Mouse (Mus musculus) G1E (cell line): ENCODE data around the gene Dnajc5g. TPM values are rescaled to one million over a fixed set of nuclear protein-coding genes. Genes with fewer than 3 reads are reported as not detected.

Experiments used
- ATAC-seq: 2 replicates; pipeline ENCODE4 v1.8.0; 2016; ENCODE audit warnings: mild to moderate bottlenecking; ENCODE audit not compliant: insufficient number of reproducible peaks, poor library complexity, low FRiP score, severe bottlenecking; ENCODE audit errors: extremely low read depth
- DNase-seq: peaks from one replicate; pipeline ENCODE4 v3.0.0; 2012; ENCODE audit warnings: low spot score
- H3K27me3 ChIP-seq: 2 replicates; pipeline ENCODE4 v1.6.1; 2012; ENCODE audit warnings: mild to moderate bottlenecking, low read length, inconsistent platforms; ENCODE audit not compliant: insufficient read depth
- H3K36me3 ChIP-seq: replicated peaks from 2 replicates; pipeline ENCODE3; 2012; ENCODE audit warnings: mild to moderate bottlenecking, inconsistent platforms
- H3K4me1 ChIP-seq: 2 replicates; pipeline ENCODE4 v1.6.1; 2012; ENCODE audit warnings: low read depth, low read length, inconsistent platforms, mixed read lengths; ENCODE audit not compliant: insufficient read depth
- H3K4me3 ChIP-seq: 2 replicates; pipeline ENCODE4 v1.5.1; 2012; ENCODE audit warnings: low read depth, mild to moderate bottlenecking, inconsistent platforms, low read length, moderate library complexity, mixed read lengths
- H3K9me3 ChIP-seq: replicated peaks from 2 replicates; pipeline ENCODE4 v1.6.1; 2012; ENCODE audit warnings: inconsistent platforms
- CTCF ChIP-seq: IDR thresholded peaks from 2 replicates; pipeline ENCODE4 v1.5.1; 2012; ENCODE audit warnings: low read depth, low read length, inconsistent platforms, mixed read lengths
- GATA1 ChIP-seq: IDR thresholded peaks from 2 replicates; pipeline ENCODE4 v1.6.1; 2012; ENCODE audit warnings: borderline replicate concordance, low read length, inconsistent platforms, mixed read lengths
- GATA2 ChIP-seq: IDR thresholded peaks from 2 replicates; pipeline ENCODE4 v1.6.1; 2012; ENCODE audit warnings: low read depth, low read length, inconsistent platforms, borderline replicate concordance
- POLR2AphosphoS5 ChIP-seq: IDR thresholded peaks from 2 replicates; pipeline ENCODE4 v1.6.1; 2012; ENCODE audit warnings: low read depth, low read length, inconsistent platforms; ENCODE audit not compliant: insufficient replicate concordance
- TAL1 ChIP-seq: conservative IDR thresholded peaks from 2 replicates; pipeline ENCODE4 v1.6.1; 2012; ENCODE audit warnings: low read depth, low read length, inconsistent platforms, mixed read lengths
- polyA plus RNA-seq: library from polyadenylated mRNA; stranded (reverse); fragments of >175 nt; gene quantifications from 2 replicates; pipeline ENCODE4 v1.2.3, GENCODE M21; 2012
- total RNA-seq, 2 experiments: library from RNA; stranded (forward) in 1 of 2; stranded (reverse) in 1 of 2; fragments of 200-1000 nt in 1 of 2; fragments of >200 nt in 1 of 2; fragmentation: Nextera tagmentation in 1 of 2; gene quantifications; 2 replicates each; pipeline ENCODE4 v1.2.3; 2014 to 2017

Gene Dnajc5g
- total and polyA plus RNA-seq, 3 experiments = not detected

DNA sequence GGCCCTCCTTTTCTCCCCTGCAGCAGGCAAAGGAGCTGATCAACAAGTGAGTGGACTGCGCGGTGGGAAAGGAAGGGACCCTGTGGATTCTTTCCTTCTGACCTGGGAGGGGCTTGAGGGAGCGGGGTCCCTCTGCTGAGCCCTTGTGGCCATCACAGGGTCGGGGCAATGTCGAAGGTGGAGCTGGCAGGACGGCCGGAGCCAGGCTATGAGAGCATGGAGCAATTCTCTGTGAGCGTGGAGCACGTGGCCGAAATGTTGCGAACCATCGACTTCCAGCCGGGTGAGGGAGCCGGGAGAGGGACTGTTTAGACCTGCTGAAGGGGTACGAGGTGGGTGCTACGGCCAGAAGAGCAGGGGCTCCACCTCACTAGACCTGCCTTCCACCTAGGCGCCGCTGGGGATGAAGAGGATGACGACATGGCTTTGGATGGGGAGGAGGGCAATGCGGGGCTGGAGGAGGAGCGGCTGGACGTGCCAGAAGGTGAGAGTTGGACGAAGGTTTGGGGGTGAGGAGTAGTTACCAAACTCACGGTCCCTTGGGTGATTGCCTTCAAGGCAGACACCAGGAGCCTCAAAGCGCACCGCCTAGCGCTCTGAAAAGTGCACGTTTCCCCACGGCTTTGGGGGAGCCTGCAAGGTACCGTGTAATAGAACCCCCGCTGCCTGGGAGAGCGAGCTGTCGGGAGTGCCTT, 30.8 kb downstream of the Dnajc5g start:
- DNase-seq = no peak
- TF ChIP-seq GATA1 (no peak), POLR2AphosphoS5 (no peak)
- Histone ChIP-seq H3K4me3 (no peak overlapping the region), H3K27me3 (peaks cover 38% of the 10 kb centered on the region), H3K36me3 (peaks cover 8% of the 10 kb centered on the region), H3K4me1 (peaks cover 5% of the 10 kb centered on the region; the same call in 1 of the 2 replicates), H3K9me3 (peaks cover 7% of the 10 kb centered on the region)
- ATAC-seq = no peak

DNA sequence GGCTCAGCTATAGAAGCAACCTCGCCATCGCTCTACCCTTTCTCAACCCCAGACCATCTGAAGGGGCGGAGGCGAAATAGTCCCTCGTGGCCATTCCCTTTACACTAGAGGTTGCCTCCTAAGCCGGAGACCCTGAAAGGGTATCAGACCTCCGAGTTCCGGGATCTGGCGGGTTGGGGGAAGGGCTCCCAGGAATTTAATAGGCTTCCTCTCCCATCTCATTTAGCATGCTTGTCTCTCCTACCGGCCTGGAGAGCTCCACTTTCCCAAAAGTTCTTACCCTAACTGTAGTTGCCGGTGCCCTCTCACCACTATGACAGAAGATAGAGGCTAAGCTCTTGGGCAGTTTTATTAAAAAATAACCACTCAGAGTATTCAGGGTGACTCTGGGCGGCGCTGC, 31.6 kb downstream of the Dnajc5g start:
- Histone ChIP-seq H3K36me3 (peaks cover 12% of the 10 kb centered on the region), H3K9me3 (peaks cover 7% of the 10 kb centered on the region), H3K27me3 (peaks cover 30% of the 10 kb centered on the region), H3K4me3 (no peak overlapping the region), H3K4me1 (peaks cover 5% of the 10 kb centered on the region; the same call in 1 of the 2 replicates)
- TF ChIP-seq GATA1 (no peak), POLR2AphosphoS5 (no peak), TAL1 (no peak), GATA2 (no peak), CTCF (no peak)
- no peak for DNase-seq
- ATAC-seq = no peak

DNA sequence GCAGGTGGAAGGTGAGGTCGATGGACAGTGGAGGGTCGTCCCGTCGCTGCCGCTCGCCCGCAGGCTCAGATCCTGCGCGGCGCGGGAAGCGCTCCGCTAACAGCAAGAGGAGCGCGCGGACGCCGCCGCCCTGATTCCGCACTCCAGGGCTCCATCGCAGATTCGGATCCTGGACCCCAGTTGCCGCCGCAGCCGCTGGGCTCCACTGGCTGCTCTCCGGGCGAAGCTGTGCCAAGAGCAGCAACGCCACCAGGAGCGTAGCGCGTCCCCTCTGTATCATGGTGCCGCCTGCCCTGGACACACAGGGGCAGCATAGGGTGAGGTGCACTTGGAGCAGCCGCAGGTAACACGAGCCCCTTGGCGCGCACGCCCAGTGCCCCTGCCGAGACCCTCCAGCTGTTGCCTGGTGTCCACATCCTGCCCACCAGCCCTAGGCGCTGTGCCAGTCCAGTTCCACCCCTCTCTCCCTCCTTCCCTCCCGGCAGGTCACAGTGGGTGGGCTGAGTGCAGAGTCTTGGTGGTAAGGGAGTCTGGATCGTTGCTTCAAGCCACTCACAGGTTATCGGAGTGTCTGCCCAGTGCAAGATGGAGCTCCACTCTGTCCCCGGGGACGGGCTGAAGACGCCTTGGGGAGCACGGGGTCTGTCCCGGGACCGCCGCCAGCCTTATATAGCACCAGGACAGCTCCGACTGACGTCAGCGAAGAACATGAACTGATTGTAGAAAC, 32.3 kb downstream of the Dnajc5g start, which contains the start of gene Ucn:
Gene Ucn (minus strand): TSS at position 589 of the 727 bp plus-strand sequence.
- DNase-seq (no peak), ATAC-seq (no peak)
- TF ChIP-seq TAL1 (no peak), POLR2AphosphoS5 (no peak), GATA1 (no peak), CTCF (no peak), GATA2 (no peak)
- H3K36me3 ChIP-seq = peaks cover 15% of the 10 kb centered on the region
- H3K9me3 ChIP-seq = peaks cover 7% of the 10 kb centered on the region
- H3K4me3 ChIP-seq = no peak within 1 kb of the TSS
- H3K4me1 ChIP-seq = peaks cover 5% of the 10 kb centered on the region; the same call in 1 of the 2 replicates
- peaks cover 30% of the 10 kb centered on the region for H3K27me3 ChIP-seq

DNA sequence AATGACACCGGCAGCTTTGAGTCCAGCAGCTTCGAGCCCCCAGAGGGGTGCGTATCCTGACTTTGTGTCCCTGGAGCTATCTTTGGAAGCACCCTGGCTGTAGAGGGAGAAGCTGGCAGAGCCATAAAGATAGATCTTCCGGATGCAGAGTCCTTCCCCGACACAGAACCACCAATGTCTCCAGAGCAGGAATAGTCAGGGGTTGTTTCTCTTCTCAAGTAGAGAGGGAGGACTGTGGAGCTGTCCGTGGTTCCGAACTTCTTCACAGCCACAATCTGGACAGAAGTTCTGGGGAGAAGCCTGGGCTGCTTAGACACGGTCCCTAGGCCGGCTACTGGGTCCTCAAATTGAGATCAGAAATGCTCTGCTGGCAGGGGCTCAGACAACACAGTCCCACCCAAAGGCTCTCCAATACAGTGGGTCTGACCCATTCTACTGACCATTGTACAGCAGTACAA, 32.9 kb downstream of the Dnajc5g start:
- TF ChIP-seq GATA1 (no peak), POLR2AphosphoS5 (no peak), CTCF (no peak), TAL1 (no peak), GATA2 (no peak)
- H3K36me3 ChIP-seq = peaks cover 19% of the 10 kb centered on the region
- DNase-seq (no peak), ATAC-seq (no peak)
- peaks cover 27% of the 10 kb centered on the region for H3K27me3 ChIP-seq
- H3K4me1 ChIP-seq = peaks cover 5% of the 10 kb centered on the region; the same call in 1 of the 2 replicates
- no peak overlapping the region for H3K4me3 ChIP-seq
- H3K9me3 ChIP-seq = peaks cover 7% of the 10 kb centered on the region

- DNase-seq (no peak), ATAC-seq (no peak)
- Histone ChIP-seq H3K27me3 (no peaks in the 10 kb centered on the region), H3K4me1 (peaks cover 30% of the 10 kb centered on the region), H3K9me3 (no peaks in the 10 kb centered on the region), H3K4me3 (no peak overlapping the region), H3K36me3 (peaks cover 75% of the 10 kb centered on the region)
- TF ChIP-seq GATA2 (no peak), GATA1 (no peak), CTCF (no peak), POLR2AphosphoS5 (no peak), TAL1 (no peak)
Observed at GRCm38 (mm10) chr5:31149781-31150180, 43.7 kb downstream of the Dnajc5g start.

DNA sequence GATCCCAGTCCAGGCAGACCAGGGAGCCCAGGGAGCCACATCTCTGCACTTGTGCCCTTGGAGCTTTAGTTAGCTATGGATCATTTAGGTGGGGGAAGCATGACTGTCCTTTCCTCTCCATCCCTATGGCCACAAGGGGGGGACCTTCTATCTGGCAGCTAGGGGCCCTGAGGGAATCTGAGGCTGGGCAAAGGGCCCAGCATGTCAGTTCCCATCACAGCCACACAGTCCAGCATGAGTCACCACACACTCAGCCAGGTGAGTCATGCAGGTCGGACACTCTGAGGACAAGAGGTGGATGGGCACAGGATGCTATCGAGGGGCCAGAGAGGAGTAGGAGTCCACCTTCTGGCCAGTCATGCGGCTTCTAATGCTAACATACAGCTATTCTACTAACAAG, 45.7 kb downstream of the Dnajc5g start:
- H3K4me3 ChIP-seq = no peak overlapping the region
- H3K9me3 ChIP-seq = no peaks in the 10 kb centered on the region
- no peaks in the 10 kb centered on the region for H3K27me3 ChIP-seq
- no peak for DNase-seq
- no peak for ATAC-seq
- TF ChIP-seq GATA2 (no peak), CTCF (no peak), GATA1 (no peak), TAL1 (no peak), POLR2AphosphoS5 (no peak)
- peaks cover 69% of the 10 kb centered on the region for H3K36me3 ChIP-seq
- peaks cover 36% of the 10 kb centered on the region for H3K4me1 ChIP-seq
